Mouse (Mus musculus) megakaryocyte, embryonic 14.5 days (primary cell): Measurements from ENCODE around the gene Itgb5.

Source experiments
- FLI1 ChIP-seq: IDR thresholded peaks from 2 replicates; pipeline ENCODE4 v1.6.1; 2012; ENCODE audit warnings: low read length, inconsistent platforms, mixed read lengths
- GATA1 ChIP-seq: IDR thresholded peaks from 3 replicates; pipeline ENCODE4 v1.6.1; 2012; ENCODE audit warnings: mixed read lengths, low read length, inconsistent platforms, borderline replicate concordance

- TF ChIP-seq GATA1 (no peak), FLI1 (no peak)
Observed at GRCm38 (mm10) chr16:33903664-33904441, 74.4 kb downstream of the Itgb5 start.
